14 mouse cellular contexts compared by ENCODE assay signal in genomic region chr5:105565824-105566223, GRCm38 (mm10). TPM values are rescaled to one million over a fixed set of nuclear protein-coding genes. Genes with fewer than 3 reads are reported as not detected.
DNase-seq lines count a peak whose midpoint lies in the region; ATAC-seq and TF ChIP-seq lines count a peak whose summit lies in the region.
"Had no signal": no experiment of that assay in that cellular context is flagged by ENCODE, and none has a peak within 500 bp of the region (broad histone marks: within the 10 kb centered on the region; RNA-seq: fewer than 3 reads in every experiment).

No protein-coding gene starts in this region.

- no peak for DNase-seq in heart, postnatal 14 days
- DNase-seq in liver, embryonic 11.5 days (ENCODE audit: low spot score) = peak; percentile 52
- DNase-seq in spleen, postnatal 4 days (ENCODE audit: low spot score in 2 of 2) = peak; percentile 72 to 78
- no peak for DNase-seq in testis, postnatal 10 days (ENCODE audit: low spot score)
- DNase-seq in cerebellum, adult 11 months = no peak
- no peak for DNase-seq in natural killer cell, adult 2 months (ENCODE audit: low spot score in 2 of 2)
- DNase-seq: gastrocnemius, postnatal 25 days; kidney, postnatal 36 days had no signal

- WGBS in heart, embryonic 12.5 days = 47% methylated on average over 4 of the region's 4 CpGs
- 60% methylated on average over 4 of the region's 4 CpGs for WGBS in bone marrow, adult 2 months
- WGBS in liver, embryonic 11.5 days = 34% methylated on average over 4 of the region's 4 CpGs

- no peaks in the 10 kb centered on the region for H3K9me3 ChIP-seq in heart, embryonic 12.5 days (replicated peaks)
- no peaks in the 10 kb centered on the region for H3K9me3 ChIP-seq in liver, embryonic 11.5 days (ENCODE audit: control insufficient read depth, low read length)
- H3K9me3 ChIP-seq: forebrain, embryonic 12.5 days; midbrain, embryonic 12.5 days had no signal

- intact Hi-C loops in heart, postnatal 14 days (cut with DNase I) = no loop called here

- no peak for TF ChIP-seq CTCF in bone marrow, adult 2 months (IDR thresholded peaks at IDR 0.05; ENCODE audit: control insufficient read depth, insufficient read depth, low read length)

- H3K27me3 ChIP-seq in heart, embryonic 12.5 days (replicated peaks) = no peaks in the 10 kb centered on the region
- H3K27me3 ChIP-seq in liver, embryonic 11.5 days (replicated peaks; ENCODE audit: control insufficient read depth, insufficient read depth, low read length) = no peaks in the 10 kb centered on the region
- H3K27me3 ChIP-seq: forebrain, embryonic 12.5 days; midbrain, embryonic 12.5 days had no signal

- TF ChIP-seq POLR2A in bone marrow, adult 2 months (IDR thresholded peaks at IDR 0.05; ENCODE audit: borderline replicate concordance, control insufficient read depth, low read depth, low read length) = no peak

- no peak overlapping the region for H3K9ac ChIP-seq in heart, embryonic 12.5 days
- H3K9ac ChIP-seq in liver, embryonic 11.5 days (ENCODE audit: low read depth, low read length) = peak overlapping the region; percentile 50
- H3K9ac ChIP-seq: forebrain, embryonic 12.5 days; midbrain, embryonic 12.5 days had no signal

- H3K4me2 ChIP-seq in heart, embryonic 12.5 days = no peak overlapping the region
- peak overlapping the region; percentile 48 for H3K4me2 ChIP-seq in liver, embryonic 11.5 days
- H3K4me2 ChIP-seq: forebrain, embryonic 12.5 days; midbrain, embryonic 12.5 days had no signal

- no peak overlapping the region for H3K27ac ChIP-seq in heart, embryonic 12.5 days (ENCODE audit: poor library complexity, severe bottlenecking)
- peak overlapping the region; percentile 39 for H3K27ac ChIP-seq in bone marrow, adult 2 months (ENCODE audit: control insufficient read depth, insufficient read depth, low read depth, low read length, poor library complexity)
- peak overlapping the region; percentile 98 for H3K27ac ChIP-seq in liver, embryonic 11.5 days (ENCODE audit: low read depth, low read length)
- H3K27ac ChIP-seq: forebrain, embryonic 12.5 days; left cerebral cortex, adult 2 months; midbrain, embryonic 12.5 days had no signal

- H3K36me3 ChIP-seq in heart, embryonic 12.5 days = peaks cover 17% of the 10 kb centered on the region
- H3K36me3 ChIP-seq in liver, embryonic 11.5 days (ENCODE audit: control insufficient read depth, insufficient read depth, low read length) = no peaks in the 10 kb centered on the region
- H3K36me3 ChIP-seq: forebrain, embryonic 12.5 days; midbrain, embryonic 12.5 days had no signal

- H3K4me3 ChIP-seq in heart, embryonic 12.5 days = no peak overlapping the region
- H3K4me3 ChIP-seq in bone marrow, adult 2 months (replicated peaks; ENCODE audit: control insufficient read depth, low read depth, low read length) = no peak overlapping the region
- no peak overlapping the region for H3K4me3 ChIP-seq in liver, embryonic 11.5 days (ENCODE audit: low read depth, low read length)
- H3K4me3 ChIP-seq: forebrain, embryonic 12.5 days; left cerebral cortex, adult 2 months; midbrain, embryonic 12.5 days had no signal

- peak; percentile 86 for ATAC-seq in heart, embryonic 12.5 days (ENCODE audit: insufficient number of reproducible peaks, low FRiP score)
- ATAC-seq in liver, embryonic 11.5 days (replicated peaks; ENCODE audit: low FRiP score) = peak; percentile 98
- ATAC-seq: inflammation-experienced regulatory T-cells, adult 6 months had no signal

- peaks cover 46% of the 10 kb centered on the region for H3K4me1 ChIP-seq in heart, embryonic 12.5 days (replicated peaks)
- H3K4me1 ChIP-seq in bone marrow, adult 2 months (ENCODE audit: control insufficient read depth, insufficient read depth, low read length) = peaks cover 5% of the 10 kb centered on the region; the same call in 1 of the 2 replicates
- peaks cover 31% of the 10 kb centered on the region for H3K4me1 ChIP-seq in liver, embryonic 11.5 days (replicated peaks; ENCODE audit: control insufficient read depth, insufficient read depth, low read length)

RNA-seq across cellular contexts. Expression of gene Lrrc8c, which starts 46.6 kb away (rescaled TPM):
- 27.1 and 35.1 TPM in 2 replicates for polyA plus RNA-seq in heart, embryonic 12.5 days (2016; fragmentation: Nextera tagmentation; extraction: Ambion mirVana)
- 10 to 100 TPM; 45.8 to 51.7 TPM for total RNA-seq in heart, postnatal 14 days (2021)
- polyA plus RNA-seq in bone marrow, adult 2 months (2011; ENCODE audit: insufficient read depth, insufficient read length, low replicate concordance, missing spikeins) = 9.2 and 9.7 TPM in 2 replicates
- polyA plus RNA-seq in liver, embryonic 11.5 days (2014; fragmentation: Nextera tagmentation; extraction: Ambion mirVana) = 30.4 and 33.8 TPM in 2 replicates

Comparison
In these comparisons a context has a peak if more than half of its experiments do, and no peak if none do; other contexts are left out.
1. DNase-seq: peak in liver, embryonic 11.5 days (single experiment) and spleen, postnatal 4 days (2 of 2); none in heart, postnatal 14 days (0 of 2), testis, postnatal 10 days (single experiment), cerebellum, adult 11 months (single experiment) and natural killer cell, adult 2 months (0 of 2).